Mouse (Mus musculus) embryonic fibroblast, embryonic 13.5 days (primary cell): ENCODE data around the gene Rsrc1.

Source experiments
- CTCF ChIP-seq: IDR thresholded peaks from 2 replicates; pipeline ENCODE4 v1.5.1; 2011; ENCODE audit warnings: mild to moderate bottlenecking, control low read depth, low read length, moderate library complexity, borderline replicate concordance; ENCODE audit not compliant: insufficient read depth
- POLR2A ChIP-seq: IDR thresholded peaks from 2 replicates; pipeline ENCODE4 v1.6.1; 2011; ENCODE audit warnings: low read depth, mild to moderate bottlenecking, control low read depth, low read length, moderate library complexity

DNA sequence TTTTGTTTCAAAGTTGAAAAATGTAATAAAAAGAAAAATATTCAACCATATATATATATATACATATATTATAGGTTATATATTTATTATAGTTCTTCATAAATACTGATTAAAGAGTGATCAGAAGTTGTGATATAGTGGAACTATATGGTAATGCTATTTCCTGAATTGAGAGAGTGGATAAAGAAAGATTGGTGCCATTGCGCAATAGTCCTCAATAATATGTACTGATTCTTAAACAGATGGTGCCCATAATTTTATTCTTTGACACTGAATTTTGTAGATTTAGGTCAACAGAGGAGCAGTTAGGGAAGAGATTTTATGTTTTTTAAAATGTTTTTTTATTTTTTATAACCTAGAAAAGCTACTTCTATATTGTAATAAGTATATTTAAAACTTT, 165.1 kb downstream of the Rsrc1 start:
- no peak for TF ChIP-seq POLR2A
- no peak for TF ChIP-seq CTCF
